Mouse (Mus musculus): ENCODE data around the gene March8. TPM values are rescaled to one million over a fixed set of nuclear protein-coding genes. Genes with fewer than 3 reads are reported as not detected.

Gene March8
- polyA plus RNA-seq, 1 experiment from 2014 or later = 52.2 TPM

- Histone ChIP-seq H3K27ac (no peak overlapping the region), H3K4me1 (no peaks in the 10 kb centered on the region), H3K27me3 (no peaks in the 10 kb centered on the region), H3K36me3 (replicated peaks) (no peaks in the 10 kb centered on the region), H3K9me3 (no peaks in the 10 kb centered on the region), H3K4me2 (no peak overlapping the region), H3K9ac (no peak overlapping the region), H3K4me3 (replicated peaks) (no peak overlapping the region)
- ATAC-seq (ENCODE audit: low FRiP score) = no peak
- WGBS = 92% methylated on average over 6 of the region's 6 CpGs
Observed at GRCm38 (mm10) chr6:116416000-116416552, 78.3 kb downstream of the March8 start.

GRCm38 (mm10) chr6:116417518-116418315, 79.9 kb downstream of the March8 start:
- Histone ChIP-seq H3K4me2 (no peak overlapping the region), H3K36me3 (replicated peaks) (no peaks in the 10 kb centered on the region), H3K27me3 (no peaks in the 10 kb centered on the region), H3K4me3 (replicated peaks) (no peak overlapping the region), H3K9me3 (no peaks in the 10 kb centered on the region), H3K9ac (no peak overlapping the region), H3K27ac (no peak overlapping the region), H3K4me1 (no peaks in the 10 kb centered on the region)
- no peak for ATAC-seq (ENCODE audit: low FRiP score)
- 69% methylated on average over 6 of the region's 6 CpGs for WGBS

- Histone ChIP-seq H3K4me2 (no peak overlapping the region), H3K27me3 (no peaks in the 10 kb centered on the region), H3K27ac (no peak overlapping the region), H3K9ac (no peak overlapping the region), H3K4me1 (no peaks in the 10 kb centered on the region), H3K9me3 (no peaks in the 10 kb centered on the region), H3K4me3 (replicated peaks) (no peak overlapping the region), H3K36me3 (replicated peaks) (no peaks in the 10 kb centered on the region)
- no peak for ATAC-seq (ENCODE audit: low FRiP score)
- 83% methylated on average over 1 of the region's 1 CpGs for WGBS
Observed at GRCm38 (mm10) chr6:116418487-116418886, 80.7 kb downstream of the March8 start.

- no peak for ATAC-seq (ENCODE audit: low FRiP score)
- Histone ChIP-seq H3K27ac (no peak overlapping the region), H3K27me3 (no peaks in the 10 kb centered on the region), H3K4me1 (no peaks in the 10 kb centered on the region), H3K36me3 (replicated peaks) (no peaks in the 10 kb centered on the region), H3K9ac (no peak overlapping the region), H3K4me2 (no peak overlapping the region), H3K9me3 (no peaks in the 10 kb centered on the region), H3K4me3 (replicated peaks) (no peak overlapping the region)
- 79% methylated on average over 6 of the region's 6 CpGs for WGBS
Observed at GRCm38 (mm10) chr6:116419699-116420098, 81.9 kb downstream of the March8 start.

GRCm38 (mm10) chr6:116420271-116420670, 82.4 kb downstream of the March8 start:
- no peak overlapping the region for H3K4me2 ChIP-seq
- no peaks in the 10 kb centered on the region for H3K9me3 ChIP-seq
- no peaks in the 10 kb centered on the region for H3K36me3 ChIP-seq (replicated peaks)
- H3K4me1 ChIP-seq = no peaks in the 10 kb centered on the region
- H3K9ac ChIP-seq = no peak overlapping the region
- no peaks in the 10 kb centered on the region for H3K27me3 ChIP-seq
- no peak overlapping the region for H3K27ac ChIP-seq
- 89% methylated on average over 10 of the region's 10 CpGs for whole genome bisulfite sequencing
- no peak for ATAC-seq (ENCODE audit: low FRiP score)
- H3K4me3 ChIP-seq (replicated peaks) = no peak overlapping the region

GRCm38 (mm10) chr6:116422991-116423390, 85.2 kb downstream of the March8 start:
- no peaks in the 10 kb centered on the region for H3K36me3 ChIP-seq (replicated peaks)
- ATAC-seq (ENCODE audit: low FRiP score) = no peak
- no peak overlapping the region for H3K27ac ChIP-seq
- no peak overlapping the region for H3K4me2 ChIP-seq
- no peaks in the 10 kb centered on the region for H3K27me3 ChIP-seq
- H3K4me1 ChIP-seq = no peaks in the 10 kb centered on the region
- H3K4me3 ChIP-seq (replicated peaks) = no peak overlapping the region
- WGBS = 91% methylated on average over 7 of the region's 7 CpGs
- no peak overlapping the region for H3K9ac ChIP-seq
- no peaks in the 10 kb centered on the region for H3K9me3 ChIP-seq

- WGBS = 67% methylated on average over 2 of the region's 2 CpGs
Observed at GRCm38 (mm10) chr6:116423664-116424063, 85.8 kb downstream of the March8 start.

GRCm38 (mm10) chr6:116427552-116427951, 89.7 kb downstream of the March8 start:
- no peak for ATAC-seq (ENCODE audit: low FRiP score)
- Histone ChIP-seq H3K9me3 (0 out of 2 replicates have a peak, but pooled peaks cover 6% of the 10 kb centered on the region), H3K4me1 (no peaks in the 10 kb centered on the region), H3K27me3 (no peaks in the 10 kb centered on the region), H3K4me2 (no peak overlapping the region), H3K9ac (no peak overlapping the region), H3K36me3 (replicated peaks) (no peaks in the 10 kb centered on the region), H3K4me3 (replicated peaks) (no peak overlapping the region), H3K27ac (no peak overlapping the region)
- WGBS = 87% methylated on average over 3 of the region's 3 CpGs

More at GRCm38 (mm10) chr6:116423664-116424063, 85.8 kb downstream of the March8 start:
- Histone ChIP-seq H3K27me3 (no peaks in the 10 kb centered on the region), H3K36me3 (replicated peaks) (no peaks in the 10 kb centered on the region), H3K9ac (no peak overlapping the region), H3K4me1 (no peaks in the 10 kb centered on the region), H3K27ac (no peak overlapping the region), H3K4me3 (replicated peaks) (no peak overlapping the region), H3K9me3 (no peaks in the 10 kb centered on the region), H3K4me2 (no peak overlapping the region)
- no peak for ATAC-seq (ENCODE audit: low FRiP score)

GRCm38 (mm10) chr6:116428282-116428681, 90.5 kb downstream of the March8 start:
- H3K27me3 ChIP-seq = no peaks in the 10 kb centered on the region
- no peak overlapping the region for H3K4me3 ChIP-seq (replicated peaks)
- 0 out of 2 replicates have a peak, but pooled peaks cover 6% of the 10 kb centered on the region for H3K9me3 ChIP-seq
- H3K4me2 ChIP-seq = no peak overlapping the region
- ATAC-seq (ENCODE audit: low FRiP score) = no peak
- 67% methylated on average over 5 of the region's 5 CpGs for WGBS
- no peaks in the 10 kb centered on the region for H3K4me1 ChIP-seq
- H3K9ac ChIP-seq = no peak overlapping the region
- no peak overlapping the region for H3K27ac ChIP-seq
- no peaks in the 10 kb centered on the region for H3K36me3 ChIP-seq (replicated peaks)

- no peaks in the 10 kb centered on the region for H3K4me1 ChIP-seq
- H3K27me3 ChIP-seq = no peaks in the 10 kb centered on the region
Observed at GRCm38 (mm10) chr6:116438864-116439263, 101.0 kb downstream of the March8 start.

GRCm38 (mm10) chr6:116439531-116439930, 101.7 kb downstream of the March8 start:
- ATAC-seq (ENCODE audit: low FRiP score) = no peak
- Histone ChIP-seq H3K27me3 (no peaks in the 10 kb centered on the region), H3K36me3 (replicated peaks) (no peaks in the 10 kb centered on the region), H3K4me2 (no peak overlapping the region), H3K9ac (no peak overlapping the region), H3K27ac (no peak overlapping the region), H3K9me3 (no peaks in the 10 kb centered on the region), H3K4me3 (replicated peaks) (no peak overlapping the region), H3K4me1 (no peaks in the 10 kb centered on the region)
- 89% methylated on average over 6 of the region's 6 CpGs for WGBS

More at GRCm38 (mm10) chr6:116438864-116439263, 101.0 kb downstream of the March8 start:
- 81% methylated on average over 6 of the region's 6 CpGs for WGBS
- no peak for ATAC-seq (ENCODE audit: low FRiP score)
- Histone ChIP-seq H3K9me3 (no peaks in the 10 kb centered on the region), H3K4me2 (no peak overlapping the region), H3K4me3 (replicated peaks) (no peak overlapping the region), H3K27ac (no peak overlapping the region), H3K9ac (no peak overlapping the region), H3K36me3 (replicated peaks) (no peaks in the 10 kb centered on the region)

- no peak for ATAC-seq (ENCODE audit: low FRiP score)
- H3K9ac ChIP-seq = no peak overlapping the region
- 77% methylated on average over 4 of the region's 4 CpGs for WGBS
- no peaks in the 10 kb centered on the region for H3K36me3 ChIP-seq (replicated peaks)
- no peak overlapping the region for H3K4me3 ChIP-seq (replicated peaks)
- H3K27ac ChIP-seq = no peak overlapping the region
- H3K4me2 ChIP-seq = no peak overlapping the region
- H3K27me3 ChIP-seq = no peaks in the 10 kb centered on the region
- H3K4me1 ChIP-seq = no peaks in the 10 kb centered on the region
- no peaks in the 10 kb centered on the region for H3K9me3 ChIP-seq
Observed at GRCm38 (mm10) chr6:116440447-116440846, 102.6 kb downstream of the March8 start.

- Histone ChIP-seq H3K27me3 (no peaks in the 10 kb centered on the region), H3K4me1 (no peaks in the 10 kb centered on the region), H3K4me2 (no peak overlapping the region), H3K27ac (no peak overlapping the region), H3K9me3 (no peaks in the 10 kb centered on the region), H3K4me3 (replicated peaks) (no peak overlapping the region), H3K9ac (no peak overlapping the region), H3K36me3 (replicated peaks) (no peaks in the 10 kb centered on the region)
- no peak for ATAC-seq (ENCODE audit: low FRiP score)
- WGBS = 87% methylated on average over 4 of the region's 4 CpGs
Observed at GRCm38 (mm10) chr6:116440849-116441248, 103.0 kb downstream of the March8 start.
